Mouse (Mus musculus) brain, embryonic 14.5 days (tissue): ENCODE measurements around the gene Nufip2.

ENCODE experiments used
- CTCF ChIP-seq: fragments of 200-500 bp; IDR thresholded peaks from 2 replicates; pipeline ENCODE4 v1.5.1; 2012; ENCODE audit warnings: inconsistent platforms, mild to moderate bottlenecking, moderate library complexity, borderline replicate concordance; ENCODE audit not compliant: insufficient read depth, insufficient read length; ENCODE audit errors: extremely low read depth
- POLR2A ChIP-seq: fragments of 200-500 bp; IDR thresholded peaks from 2 replicates; pipeline ENCODE4 v1.6.1; 2012; ENCODE audit warnings: mild to moderate bottlenecking, inconsistent platforms, borderline replicate concordance; ENCODE audit not compliant: poor library complexity, insufficient read depth, insufficient read length, severe bottlenecking; ENCODE audit errors: extremely low read depth

DNA sequence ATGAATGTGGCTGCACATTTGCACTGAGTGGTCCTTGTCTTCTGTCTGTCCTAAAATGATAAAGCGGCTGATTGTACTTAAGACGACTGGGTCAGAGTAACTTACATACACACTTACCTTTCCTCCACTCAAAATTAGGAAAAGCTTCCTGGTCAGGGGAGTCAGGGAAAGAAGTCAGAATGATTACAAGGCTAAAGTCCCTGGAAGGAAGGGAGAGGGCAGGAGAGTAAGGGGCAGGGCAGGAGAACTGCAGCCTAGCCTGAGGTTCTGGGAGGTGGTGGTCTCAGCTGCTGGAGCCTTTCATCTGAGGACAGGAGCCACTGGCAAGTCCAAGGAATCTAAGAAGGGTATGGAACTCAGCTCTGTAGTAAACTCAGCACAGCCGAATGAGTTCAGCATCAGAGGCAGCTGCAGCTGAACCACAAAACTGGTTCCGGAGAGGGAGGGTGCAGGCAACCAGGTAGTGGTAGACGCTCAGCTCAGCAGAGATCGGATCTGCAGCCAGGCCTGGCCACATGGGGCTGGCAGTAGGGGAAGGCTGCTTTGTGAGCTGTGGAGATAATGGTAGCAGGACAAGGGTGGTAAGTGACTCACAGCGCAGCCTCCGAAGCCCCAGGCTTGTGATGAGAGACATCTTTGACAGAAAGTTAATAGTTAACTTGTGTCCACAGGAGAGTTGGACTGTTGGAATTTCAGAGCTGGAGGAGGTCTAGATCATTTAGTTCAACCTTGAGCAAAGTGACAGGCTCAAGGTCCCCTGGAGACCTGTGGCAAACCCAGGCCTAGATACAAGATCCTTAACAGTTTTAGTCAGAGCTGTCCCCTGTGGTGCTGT is 86.1 kb downstream of the Nufip2 start:
- TF ChIP-seq CTCF (no peak), POLR2A (no peak)
